Mouse (Mus musculus) ES-E14 (cell line): ENCODE data around the gene Fiz1. TPM values are rescaled to one million over a fixed set of nuclear protein-coding genes. Genes with fewer than 3 reads are reported as not detected.

Source experiments
- DNase-seq: peaks from one replicate; pipeline ENCODE4 v3.0.0-alpha.2; 2013; ENCODE audit warnings: low read depth, low spot score
- H3K27ac ChIP-seq: 2 replicates; pipeline ENCODE4 v1.5.1; 2012; ENCODE audit warnings: low read depth, mild to moderate bottlenecking, low read length, moderate library complexity, mixed read lengths; ENCODE audit not compliant: poor library complexity, insufficient read depth, severe bottlenecking
- H3K36me3 ChIP-seq: 2 replicates; pipeline ENCODE4 v1.6.1; 2012; ENCODE audit warnings: mild to moderate bottlenecking, low read length, moderate library complexity, mixed read lengths; ENCODE audit not compliant: control insufficient read depth, poor library complexity, insufficient read depth, severe bottlenecking
- H3K4me1 ChIP-seq, 2 experiments: fragments of 150-350 bp in 1 of 2; sonication (generic) in 1 of 2; 2 replicates each; pipeline ENCODE4 v1.6.1; 2012; ENCODE audit warnings: low read length in 2 of 2, mild to moderate bottlenecking in 1 of 2, mixed read lengths in 1 of 2; ENCODE audit not compliant: control insufficient read depth in 2 of 2, insufficient read depth in 2 of 2, poor library complexity in 1 of 2
- H3K4me3 ChIP-seq, 2 experiments: fragments of 150-350 bp in 1 of 2; sonication (generic) in 1 of 2; 2 replicates each; pipeline ENCODE4 v1.5.1; 2012; ENCODE audit warnings: low read length in 2 of 2, low read depth in 1 of 2, mild to moderate bottlenecking in 1 of 2, mixed read lengths in 1 of 2; ENCODE audit not compliant: insufficient read depth in 1 of 2, poor library complexity in 1 of 2, severe bottlenecking in 1 of 2
- H3K9ac ChIP-seq: 2 replicates; pipeline ENCODE4 v1.6.1; 2012; ENCODE audit warnings: low read depth, mild to moderate bottlenecking, low read length, mixed read lengths; ENCODE audit not compliant: poor library complexity, insufficient read depth, severe bottlenecking
- H3K9me3 ChIP-seq: fragments of 150-350 bp; sonication (generic); 2 replicates; pipeline ENCODE4 v1.6.1; 2012; ENCODE audit warnings: low read depth, mild to moderate bottlenecking, low read length; ENCODE audit not compliant: control insufficient read depth, insufficient read depth
- CHD2 ChIP-seq: IDR thresholded peaks from 2 replicates; pipeline ENCODE4 v1.6.1; 2014; ENCODE audit warnings: mild to moderate bottlenecking, low read depth, low read length, inconsistent platforms
- HCFC1 ChIP-seq: IDR thresholded peaks from 2 replicates; pipeline ENCODE4 v1.6.1; 2012; ENCODE audit warnings: low read length, inconsistent platforms, borderline replicate concordance; ENCODE audit not compliant: insufficient read depth
- MAFK ChIP-seq: IDR thresholded peaks from 2 replicates; pipeline ENCODE4 v1.6.1; 2014; ENCODE audit warnings: mild to moderate bottlenecking, low read depth, low read length, inconsistent platforms; ENCODE audit not compliant: insufficient read depth
- ZC3H11A ChIP-seq: IDR thresholded peaks from 2 replicates; pipeline ENCODE4 v1.6.1; 2012; ENCODE audit warnings: low read depth, mild to moderate bottlenecking, inconsistent platforms, low read length, borderline replicate concordance
- ZNF384 ChIP-seq: IDR thresholded peaks from 2 replicates; pipeline ENCODE4 v1.6.1; 2012; ENCODE audit warnings: low read depth, low read length, inconsistent platforms
- in situ Hi-C, 2 experiments: fragments of 600-800 bp; cut with MboI; formaldehyde crosslinking; loops; one replicate each; pipeline ENCODE4 v1.15.1; 2025; ENCODE audit warnings: low sequenced_read_pairs in 2 of 2, inconsistent platforms in 1 of 2; ENCODE audit not compliant: unreplicated experiment in 2 of 2
- total RNA-seq: library from RNA; depleted of rRNA; stranded (reverse); fragments of 300-350 nt; gene quantifications from 2 replicates; pipeline ENCODE4 v1.2.3, GENCODE M21; 2012

Fiz1 gene
- total RNA-seq, 1 experiment: 47.4 TPM

GRCm38 (mm10) chr7:4975455-4975854, 39.0 kb downstream of the Fiz1 start:
- in situ Hi-C loops: no loop called here
- TF ChIP-seq ZC3H11A (no peak), HCFC1 (no peak), ZNF384 (no peak), MAFK (no peak), CHD2 (no peak)

GRCm38 (mm10) chr7:4972321-4973047, 42.0 kb downstream of the Fiz1 start:
- Histone ChIP-seq H3K36me3 (no peaks in the 10 kb centered on the region), H3K27ac (no peak overlapping the region), H3K4me1 (no peaks in the 10 kb centered on the region), H3K9me3 (no peaks in the 10 kb centered on the region), H3K9ac (no peak overlapping the region), H3K4me3 (no peak overlapping the region)
- in situ Hi-C loops: no loop called here
- no peak for TF ChIP-seq MAFK
- no peak for TF ChIP-seq HCFC1
- no peak for TF ChIP-seq ZNF384
- TF ChIP-seq CHD2: no peak
- TF ChIP-seq ZC3H11A: no peak
- no peak for DNase-seq

More at GRCm38 (mm10) chr7:4975455-4975854, 39.0 kb downstream of the Fiz1 start:
- Histone ChIP-seq H3K27ac (no peak overlapping the region), H3K36me3 (no peaks in the 10 kb centered on the region), H3K4me3 (no peak overlapping the region), H3K9me3 (no peaks in the 10 kb centered on the region), H3K9ac (no peak overlapping the region), H3K4me1 (no peaks in the 10 kb centered on the region)
- DNase-seq: no peak

- H3K4me1 ChIP-seq: no peaks in the 10 kb centered on the region
- DNase-seq: no peak
- no peak overlapping the region for H3K9ac ChIP-seq
- H3K36me3 ChIP-seq: no peaks in the 10 kb centered on the region
- no peaks in the 10 kb centered on the region for H3K9me3 ChIP-seq
- no peak overlapping the region for H3K4me3 ChIP-seq
- H3K27ac ChIP-seq: no peak overlapping the region
- in situ Hi-C loops: no loop called here
- no peak for TF ChIP-seq HCFC1
- no peak for TF ChIP-seq ZNF384
Observed at GRCm38 (mm10) chr7:4971710-4972109, 42.8 kb downstream of the Fiz1 start.

GRCm38 (mm10) chr7:4971068-4971467, 43.4 kb downstream of the Fiz1 start, which contains the start of gene Sbk3:
Gene Sbk3, minus strand, starts transcription at chr7:4971168.
- H3K4me3 ChIP-seq: no peak within 1 kb of the TSS
- no peaks in the 10 kb centered on the region for H3K9me3 ChIP-seq
- no peak within 1 kb of the TSS for H3K9ac ChIP-seq
- no peaks in the 10 kb centered on the region for H3K36me3 ChIP-seq
- no peak for DNase-seq
- TF ChIP-seq ZC3H11A (no peak), CHD2 (no peak), ZNF384 (no peak), HCFC1 (no peak), MAFK (no peak)
- H3K27ac ChIP-seq: no peak within 1 kb of the TSS
- in situ Hi-C loops: no loop called here
- no peaks in the 10 kb centered on the region for H3K4me1 ChIP-seq

- TF ChIP-seq HCFC1: no peak
- TF ChIP-seq ZNF384: no peak
- TF ChIP-seq ZC3H11A: no peak
- H3K9me3 ChIP-seq: no peaks in the 10 kb centered on the region
- in situ Hi-C loops: no loop called here
Observed at GRCm38 (mm10) chr7:4964988-4965387, 49.5 kb downstream of the Fiz1 start.

More at GRCm38 (mm10) chr7:4964988-4965387, 49.5 kb downstream of the Fiz1 start:
- no peak overlapping the region for H3K9ac ChIP-seq
- H3K36me3 ChIP-seq: no peaks in the 10 kb centered on the region
- H3K27ac ChIP-seq: no peak overlapping the region
- peaks cover 0 to 6% of the 10 kb centered on the region in 2 experiments; a peak in 1 of 4 replicates for H3K4me1 ChIP-seq
- no peak for DNase-seq
- no peak overlapping the region for H3K4me3 ChIP-seq
